Mouse (Mus musculus) hindbrain, embryonic 10.5 days (tissue): ENCODE measurements around the gene Il1rapl1. TPM values are rescaled to one million over a fixed set of nuclear protein-coding genes. Genes with fewer than 3 reads are reported as not detected.

Source experiments
- DNase-seq: peaks from one replicate; pipeline ENCODE4 v3.0.0-alpha.2; 2017; ENCODE audit warnings: low spot score
- H3K27ac ChIP-seq: fragments of 300-500 bp; sonication (generic); 2 replicates; pipeline ENCODE4 v1.5.1; 2016; ENCODE audit warnings: mild to moderate bottlenecking, moderate library complexity
- H3K27me3 ChIP-seq: fragments of 300-500 bp; sonication (generic); 2 replicates; pipeline ENCODE4 v1.6.1; 2016; ENCODE audit warnings: mild to moderate bottlenecking; ENCODE audit not compliant: poor library complexity, insufficient read depth, severe bottlenecking
- H3K36me3 ChIP-seq: fragments of 300-500 bp; sonication (generic); 2 replicates; pipeline ENCODE4 v1.6.1; 2016; ENCODE audit warnings: mild to moderate bottlenecking, moderate library complexity
- H3K4me1 ChIP-seq: fragments of 300-500 bp; sonication (generic); replicated peaks from 2 replicates; pipeline ENCODE4 v1.6.1; 2016; ENCODE audit warnings: mild to moderate bottlenecking
- H3K4me3 ChIP-seq: fragments of 300-500 bp; sonication (generic); 2 replicates; pipeline ENCODE4 v1.5.1; 2016; ENCODE audit warnings: mild to moderate bottlenecking, moderate library complexity
- H3K9me3 ChIP-seq: fragments of 300-500 bp; sonication (generic); 2 replicates; pipeline ENCODE4 v1.6.1; 2016; ENCODE audit warnings: mild to moderate bottlenecking, moderate library complexity
- WGBS: fragments of 180-500 bp; shearing (Covaris S2); methylation state at CpG from one replicate; pipeline ENCODE4 v1.1.7; 2016; 5-methylcytosine and 5-hydroxymethylcytosine counted together
- polyA plus RNA-seq: library from polyadenylated mRNA; unstranded; fragments of >200 nt; fragmentation: Nextera tagmentation; extraction: Ambion mirVana; gene quantifications from 2 replicates; pipeline ENCODE4 v1.2.1, GENCODE M21; 2016

Il1rapl1 gene
- polyA plus RNA-seq, 1 experiment from 2014 or later, result 0.38 TPM

DNA sequence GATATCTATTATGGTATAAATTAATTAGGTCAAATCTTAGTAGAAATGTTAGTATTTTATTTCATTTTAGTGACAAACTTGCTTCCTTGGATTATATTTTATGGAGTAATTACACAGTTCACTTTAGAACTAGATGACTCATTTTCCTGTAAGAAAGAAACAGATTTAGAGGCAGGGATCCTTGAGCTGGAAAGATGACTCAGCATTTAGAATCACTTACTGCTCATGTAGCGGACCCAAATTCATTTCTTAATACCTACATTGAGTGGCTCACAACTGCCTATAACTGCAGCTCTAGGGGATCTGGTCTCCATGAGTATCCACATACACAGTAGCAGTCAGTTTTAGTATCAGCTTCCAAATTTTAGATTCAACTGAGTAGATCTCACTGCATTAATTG is 71.9 kb downstream of the Il1rapl1 start:
- WGBS, result 86% methylated on average over 1 of the region's 1 CpGs
- Histone ChIP-seq H3K4me3 (no peak overlapping the region), H3K27me3 (no peaks in the 10 kb centered on the region), H3K36me3 (no peaks in the 10 kb centered on the region), H3K27ac (no peak overlapping the region), H3K4me1 (no peaks in the 10 kb centered on the region), H3K9me3 (no peaks in the 10 kb centered on the region)
- DNase-seq, result no peak

DNA sequence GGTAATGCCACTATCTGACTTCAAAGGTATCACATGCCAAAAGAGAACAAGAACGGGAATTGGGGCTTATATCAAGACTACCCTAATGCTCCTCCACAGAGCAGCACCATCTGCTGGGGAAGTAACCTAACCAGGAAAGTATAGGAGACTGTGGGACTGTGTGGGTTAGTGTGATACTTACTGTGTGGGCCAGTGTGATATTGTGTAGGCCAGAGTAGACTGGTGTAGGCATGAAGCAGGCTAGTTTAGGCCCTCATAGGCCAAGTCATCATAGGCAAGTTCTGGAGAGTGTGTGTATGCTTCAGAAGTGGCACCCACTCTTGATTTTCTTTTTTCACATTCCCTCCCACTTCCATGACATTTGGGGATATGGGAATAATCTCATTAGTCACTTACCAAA is 76.5 kb downstream of the Il1rapl1 start:
- WGBS, result 73% methylated on average over 1 of the region's 1 CpGs
- Histone ChIP-seq H3K27ac (no peak overlapping the region), H3K4me1 (no peaks in the 10 kb centered on the region), H3K9me3 (no peaks in the 10 kb centered on the region), H3K36me3 (no peaks in the 10 kb centered on the region), H3K27me3 (no peaks in the 10 kb centered on the region), H3K4me3 (no peak overlapping the region)
- DNase-seq, result no peak

DNA sequence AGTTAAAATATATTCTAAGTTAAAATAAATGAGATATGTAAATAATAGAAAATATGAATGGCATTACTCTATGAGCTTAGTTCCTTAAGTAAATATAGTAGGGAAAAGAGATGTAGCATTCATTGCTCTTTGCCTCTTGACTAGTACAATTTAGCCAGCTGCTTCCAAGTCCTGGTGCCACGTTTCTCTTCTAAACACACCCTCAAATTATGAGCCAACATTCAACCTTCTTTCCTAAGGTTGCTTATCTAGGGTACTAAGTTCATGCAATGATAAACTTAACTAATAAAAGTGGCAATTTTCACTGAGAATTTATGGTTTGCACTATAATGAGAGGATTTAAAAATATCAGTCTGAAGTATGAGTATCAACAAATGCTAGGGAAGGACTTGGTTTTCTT is 218.3 kb downstream of the Il1rapl1 start:
- 78% methylated on average over 1 of the region's 1 CpGs for WGBS

DNA sequence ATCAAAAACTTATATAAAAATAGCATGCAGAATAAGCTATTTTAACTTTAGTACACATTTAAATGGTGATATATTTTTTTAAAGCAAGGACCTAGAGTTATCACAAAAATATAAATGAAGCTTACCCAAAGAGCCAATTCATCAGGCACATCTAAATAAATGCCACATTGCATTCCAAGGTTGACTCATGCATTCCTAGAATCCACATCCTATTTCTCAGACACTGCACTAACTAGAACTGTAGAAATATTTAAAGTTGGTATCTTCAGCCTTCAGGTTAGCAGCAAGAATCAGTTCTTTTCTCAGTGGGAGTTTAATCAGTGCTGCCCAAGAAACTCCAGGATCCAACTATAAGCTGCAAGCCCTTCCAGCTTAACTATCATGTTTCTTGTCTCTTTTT is 223.5 kb downstream of the Il1rapl1 start:
- H3K4me1 ChIP-seq, result no peaks in the 10 kb centered on the region

More for the DNA sequence above, 218.3 kb downstream of the Il1rapl1 start:
- Histone ChIP-seq H3K9me3 (no peaks in the 10 kb centered on the region), H3K36me3 (no peaks in the 10 kb centered on the region), H3K4me3 (no peak overlapping the region), H3K4me1 (no peaks in the 10 kb centered on the region), H3K27me3 (no peaks in the 10 kb centered on the region), H3K27ac (no peak overlapping the region)
- no peak for DNase-seq

DNA sequence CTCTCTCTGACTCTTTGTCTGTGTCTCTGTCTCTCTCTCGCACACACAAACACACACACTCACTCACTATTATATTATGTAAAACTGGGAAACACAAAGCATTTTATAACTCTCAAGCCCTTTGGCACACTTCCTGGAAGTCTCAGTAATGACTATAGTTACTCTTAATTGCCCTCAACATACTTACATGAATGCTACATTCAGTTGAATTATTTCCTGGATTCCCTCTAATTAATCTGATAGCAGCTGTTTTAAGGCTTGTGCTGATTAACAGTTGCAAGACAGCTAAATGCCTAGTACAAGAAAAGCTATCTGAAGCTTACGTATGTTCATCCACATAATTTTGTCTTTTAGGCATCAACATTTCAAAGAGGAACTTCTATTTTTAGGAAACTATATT is 261.3 kb downstream of the Il1rapl1 start:
- Histone ChIP-seq H3K4me3 (no peak overlapping the region), H3K4me1 (no peaks in the 10 kb centered on the region), H3K27me3 (no peaks in the 10 kb centered on the region), H3K27ac (no peak overlapping the region), H3K9me3 (no peaks in the 10 kb centered on the region), H3K36me3 (no peaks in the 10 kb centered on the region)
- WGBS, result 85% methylated on average over 2 of the region's 2 CpGs
- no peak for DNase-seq

More for the DNA sequence above, 223.5 kb downstream of the Il1rapl1 start:
- no peak for DNase-seq
- H3K9me3 ChIP-seq, result no peaks in the 10 kb centered on the region
- H3K27ac ChIP-seq, result no peak overlapping the region
- no peaks in the 10 kb centered on the region for H3K27me3 ChIP-seq
- H3K36me3 ChIP-seq, result no peaks in the 10 kb centered on the region
- no peak overlapping the region for H3K4me3 ChIP-seq

DNA sequence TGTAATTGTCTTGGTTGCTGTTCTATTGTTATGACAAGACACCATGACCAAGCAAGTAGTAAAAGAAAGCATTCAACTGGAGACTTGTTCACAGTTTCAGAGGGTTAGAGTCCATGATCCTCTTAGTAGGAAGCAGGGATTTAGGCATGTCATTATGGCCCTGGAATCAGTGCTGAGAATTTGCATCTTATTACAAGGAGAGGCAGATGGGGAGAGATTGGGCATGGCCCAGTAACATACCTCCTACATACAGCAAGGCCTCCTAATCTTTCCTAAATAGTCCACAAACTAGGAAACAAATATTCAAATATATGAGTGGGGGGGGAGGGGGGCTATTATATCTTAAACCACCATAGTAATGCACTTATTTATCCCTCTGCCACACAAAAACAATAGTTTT is 301.6 kb downstream of the Il1rapl1 start:
- no peak overlapping the region for H3K4me3 ChIP-seq
- no peaks in the 10 kb centered on the region for H3K36me3 ChIP-seq
- H3K9me3 ChIP-seq, result no peaks in the 10 kb centered on the region
- H3K27ac ChIP-seq, result no peak overlapping the region
- H3K4me1 ChIP-seq, result no peaks in the 10 kb centered on the region
- DNase-seq, result no peak
- H3K27me3 ChIP-seq, result no peaks in the 10 kb centered on the region

DNA sequence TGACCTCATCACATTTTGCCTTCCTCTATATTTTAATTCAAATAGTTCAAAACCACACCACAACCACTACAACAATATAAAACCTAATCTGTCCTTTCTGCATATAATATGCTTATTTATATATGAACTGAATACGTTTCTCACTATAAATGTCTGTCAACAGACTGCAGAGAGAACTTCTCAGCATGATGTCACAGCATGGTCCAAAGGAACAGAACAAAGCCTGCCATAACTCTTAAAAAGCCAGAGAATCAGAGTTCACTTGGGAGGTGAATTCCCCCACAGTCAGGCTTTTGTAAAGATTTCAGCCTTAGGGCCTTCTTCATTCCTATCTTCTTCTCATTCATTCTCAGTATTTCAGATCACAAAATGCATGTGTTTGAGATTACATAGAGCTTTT is 307.7 kb downstream of the Il1rapl1 start:
- DNase-seq, result no peak
- no peaks in the 10 kb centered on the region for H3K36me3 ChIP-seq
- 37% methylated on average over 1 of the region's 1 CpGs for WGBS

DNA sequence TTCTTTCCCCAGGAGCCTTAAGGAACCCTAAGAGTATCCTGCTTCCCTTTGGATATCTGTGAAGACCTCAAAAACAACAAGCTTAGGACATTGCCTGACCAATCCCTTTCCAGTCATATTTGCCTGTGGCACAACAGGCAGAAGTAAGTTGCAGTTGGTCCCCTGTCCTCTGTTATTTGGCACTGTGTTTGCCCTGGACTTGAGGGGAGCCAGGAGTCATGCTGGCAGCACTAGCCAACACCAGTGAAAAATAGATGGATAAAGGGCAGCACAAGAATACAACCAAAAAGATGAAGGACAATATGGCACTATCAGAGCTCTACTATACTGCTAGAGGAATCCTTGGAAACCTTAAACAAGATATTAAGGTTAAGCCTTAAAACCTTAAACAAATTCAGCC is 322.4 kb downstream of the Il1rapl1 start:
- DNase-seq, result no peak
- H3K27me3 ChIP-seq, result no peaks in the 10 kb centered on the region
- H3K9me3 ChIP-seq, result no peaks in the 10 kb centered on the region
- no peaks in the 10 kb centered on the region for H3K36me3 ChIP-seq
- no peak overlapping the region for H3K4me3 ChIP-seq
- H3K4me1 ChIP-seq, result no peaks in the 10 kb centered on the region
- no peak overlapping the region for H3K27ac ChIP-seq

More for the DNA sequence above, 307.7 kb downstream of the Il1rapl1 start:
- H3K27me3 ChIP-seq, result no peaks in the 10 kb centered on the region
- H3K4me1 ChIP-seq, result no peaks in the 10 kb centered on the region
- no peak overlapping the region for H3K27ac ChIP-seq
- no peak overlapping the region for H3K4me3 ChIP-seq
- H3K9me3 ChIP-seq, result no peaks in the 10 kb centered on the region

DNA sequence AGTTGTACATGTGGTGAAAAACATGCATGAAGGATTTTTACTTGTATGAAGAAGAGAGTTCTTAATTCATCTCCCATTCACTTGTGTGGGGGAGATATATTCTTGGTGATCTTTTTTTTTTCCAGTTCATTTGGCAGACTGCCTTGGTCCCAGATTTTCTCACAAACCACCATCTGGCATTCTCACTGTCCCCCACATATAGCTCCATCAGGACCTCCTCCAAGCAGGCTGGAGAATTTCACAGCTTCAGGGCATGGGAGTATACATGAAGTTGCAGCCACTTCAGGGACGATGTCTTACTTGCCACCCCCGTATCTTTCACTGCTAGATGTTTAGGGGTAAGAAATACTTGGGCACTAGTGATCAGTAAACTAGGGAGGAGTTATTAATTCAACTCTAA is 404.9 kb downstream of the Il1rapl1 start:
- Histone ChIP-seq H3K36me3 (no peaks in the 10 kb centered on the region), H3K27me3 (no peaks in the 10 kb centered on the region), H3K4me3 (no peak overlapping the region), H3K27ac (no peak overlapping the region), H3K4me1 (no peaks in the 10 kb centered on the region), H3K9me3 (no peaks in the 10 kb centered on the region)
- no peak for DNase-seq
- 79% methylated on average over 2 of the region's 2 CpGs for WGBS

DNA sequence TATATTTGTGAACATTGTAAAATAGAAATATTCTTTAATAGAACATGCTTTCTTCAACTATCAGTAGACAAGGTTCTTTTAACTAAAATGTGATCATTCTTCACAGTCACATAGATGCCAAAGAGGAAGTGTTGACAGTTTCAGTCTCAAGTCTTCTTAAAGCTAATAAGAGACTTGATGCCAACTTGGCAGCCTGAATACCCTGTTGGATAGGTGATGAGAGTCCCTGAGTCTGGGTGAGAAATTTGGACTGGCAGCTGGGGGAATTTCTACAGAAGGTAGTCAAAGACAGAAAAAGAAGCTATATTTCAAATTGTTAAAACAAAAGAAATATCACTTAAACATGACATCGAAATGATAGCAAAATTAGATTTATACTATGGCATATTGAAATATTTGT is 451.6 kb downstream of the Il1rapl1 start:
- no peaks in the 10 kb centered on the region for H3K9me3 ChIP-seq
- no peak for DNase-seq
- no peaks in the 10 kb centered on the region for H3K27me3 ChIP-seq
- no peak overlapping the region for H3K27ac ChIP-seq
- H3K4me3 ChIP-seq, result no peak overlapping the region
- WGBS, result 91% methylated on average over 1 of the region's 1 CpGs
- H3K4me1 ChIP-seq, result no peaks in the 10 kb centered on the region
- no peaks in the 10 kb centered on the region for H3K36me3 ChIP-seq

DNA sequence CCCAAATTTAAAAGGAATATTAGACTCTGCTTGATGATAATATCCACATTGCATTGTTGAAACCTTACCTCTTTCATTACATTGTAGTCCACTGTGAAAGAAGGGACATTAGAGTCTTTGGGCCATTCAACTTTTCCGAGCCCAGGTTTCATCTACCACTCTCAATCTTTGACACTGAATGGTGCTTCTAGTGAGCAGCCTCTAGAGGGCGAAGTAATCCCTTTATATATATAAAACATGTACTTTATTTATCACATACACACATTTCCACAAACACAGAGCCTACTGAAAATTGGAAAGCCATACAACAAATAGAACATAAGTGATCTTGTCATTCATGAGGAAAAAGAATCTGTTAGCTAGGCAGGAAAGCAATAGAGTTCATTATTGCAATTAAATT is 459.8 kb downstream of the Il1rapl1 start:
- H3K4me1 ChIP-seq, result no peaks in the 10 kb centered on the region
- no peak overlapping the region for H3K4me3 ChIP-seq
- WGBS, result 31% methylated on average over 2 of the region's 2 CpGs
- no peaks in the 10 kb centered on the region for H3K27me3 ChIP-seq
- no peak for DNase-seq
- no peak overlapping the region for H3K27ac ChIP-seq
- no peaks in the 10 kb centered on the region for H3K36me3 ChIP-seq
- H3K9me3 ChIP-seq, result no peaks in the 10 kb centered on the region

DNA sequence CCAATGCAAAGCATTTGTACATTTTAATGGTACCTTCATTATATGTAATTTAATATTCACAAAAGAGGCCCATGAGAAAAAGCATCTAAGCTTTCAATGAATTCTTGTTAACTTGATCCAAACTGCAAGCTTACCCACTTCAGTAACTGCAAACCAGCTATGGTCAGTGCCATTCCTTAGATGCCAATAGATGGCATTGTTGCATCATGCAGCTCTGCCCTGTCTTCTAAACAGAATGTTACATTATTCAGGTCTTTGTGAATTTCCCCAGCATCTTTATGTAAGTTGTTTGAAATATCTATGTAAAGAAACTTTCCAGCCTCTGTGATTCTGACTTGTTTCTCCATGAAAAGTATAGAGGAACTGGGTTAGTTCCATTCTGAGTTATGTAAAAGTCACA is 514.5 kb downstream of the Il1rapl1 start:
- Histone ChIP-seq H3K4me1 (no peaks in the 10 kb centered on the region), H3K27ac (no peak overlapping the region), H3K4me3 (no peak overlapping the region), H3K9me3 (no peaks in the 10 kb centered on the region), H3K27me3 (no peaks in the 10 kb centered on the region), H3K36me3 (no peaks in the 10 kb centered on the region)
- DNase-seq, result no peak

DNA sequence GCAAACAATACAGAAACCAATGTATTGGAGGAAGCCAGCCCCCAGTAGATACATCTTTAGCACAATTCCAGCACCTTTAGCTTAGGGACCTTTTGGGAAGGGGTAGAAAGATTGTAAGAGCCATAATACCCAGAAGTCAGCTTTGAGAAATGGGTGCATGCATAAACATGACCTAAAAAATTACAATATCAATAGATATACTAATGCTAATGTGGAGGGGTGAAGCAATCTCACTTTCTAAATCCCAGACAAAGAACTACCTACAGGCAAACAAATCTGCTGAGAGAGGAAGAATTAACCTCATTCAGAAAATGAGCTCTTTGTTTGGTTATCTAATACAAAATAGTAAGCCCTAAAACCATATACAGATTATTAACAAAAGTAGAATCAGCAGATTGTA is 607.4 kb downstream of the Il1rapl1 start:
- no peaks in the 10 kb centered on the region for H3K4me1 ChIP-seq
- DNase-seq, result no peak
- no peaks in the 10 kb centered on the region for H3K36me3 ChIP-seq
- no peak overlapping the region for H3K27ac ChIP-seq
- H3K27me3 ChIP-seq, result no peaks in the 10 kb centered on the region
- no peak overlapping the region for H3K4me3 ChIP-seq
- H3K9me3 ChIP-seq, result no peaks in the 10 kb centered on the region

DNA sequence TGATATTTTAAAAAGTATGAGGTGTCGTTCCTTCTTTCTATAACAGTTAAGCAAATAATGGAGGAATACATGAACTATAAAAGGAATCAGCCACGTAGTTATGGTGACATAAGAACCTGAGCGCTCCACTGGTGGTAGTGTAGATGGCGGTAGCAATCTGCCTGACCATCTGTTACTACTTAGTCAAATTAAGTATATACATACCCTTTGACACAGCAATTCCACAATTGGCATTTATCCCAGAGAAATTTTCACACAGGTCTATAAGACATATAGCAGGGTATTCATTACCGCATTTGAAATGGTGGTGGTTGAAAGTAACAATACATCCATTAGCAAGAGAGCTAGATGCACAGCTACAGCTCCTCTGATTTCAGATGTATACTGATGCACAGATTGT is 612.8 kb downstream of the Il1rapl1 start:
- no peaks in the 10 kb centered on the region for H3K9me3 ChIP-seq
- no peaks in the 10 kb centered on the region for H3K36me3 ChIP-seq
- H3K27ac ChIP-seq, result no peak overlapping the region
- no peak for DNase-seq
- H3K27me3 ChIP-seq, result no peaks in the 10 kb centered on the region
- H3K4me3 ChIP-seq, result no peak overlapping the region
- WGBS, result 78% methylated on average over 5 of the region's 5 CpGs
- H3K4me1 ChIP-seq, result no peaks in the 10 kb centered on the region
